Mouse (Mus musculus): ENCODE data around the gene Tyk2. TPM values are rescaled to one million over a fixed set of nuclear protein-coding genes. Genes with fewer than 3 reads are reported as not detected.

The Tyk2 gene
- polyA plus RNA-seq (2012; rRNA removed), result 16.5 and 19.1 TPM in 2 replicates

DNA sequence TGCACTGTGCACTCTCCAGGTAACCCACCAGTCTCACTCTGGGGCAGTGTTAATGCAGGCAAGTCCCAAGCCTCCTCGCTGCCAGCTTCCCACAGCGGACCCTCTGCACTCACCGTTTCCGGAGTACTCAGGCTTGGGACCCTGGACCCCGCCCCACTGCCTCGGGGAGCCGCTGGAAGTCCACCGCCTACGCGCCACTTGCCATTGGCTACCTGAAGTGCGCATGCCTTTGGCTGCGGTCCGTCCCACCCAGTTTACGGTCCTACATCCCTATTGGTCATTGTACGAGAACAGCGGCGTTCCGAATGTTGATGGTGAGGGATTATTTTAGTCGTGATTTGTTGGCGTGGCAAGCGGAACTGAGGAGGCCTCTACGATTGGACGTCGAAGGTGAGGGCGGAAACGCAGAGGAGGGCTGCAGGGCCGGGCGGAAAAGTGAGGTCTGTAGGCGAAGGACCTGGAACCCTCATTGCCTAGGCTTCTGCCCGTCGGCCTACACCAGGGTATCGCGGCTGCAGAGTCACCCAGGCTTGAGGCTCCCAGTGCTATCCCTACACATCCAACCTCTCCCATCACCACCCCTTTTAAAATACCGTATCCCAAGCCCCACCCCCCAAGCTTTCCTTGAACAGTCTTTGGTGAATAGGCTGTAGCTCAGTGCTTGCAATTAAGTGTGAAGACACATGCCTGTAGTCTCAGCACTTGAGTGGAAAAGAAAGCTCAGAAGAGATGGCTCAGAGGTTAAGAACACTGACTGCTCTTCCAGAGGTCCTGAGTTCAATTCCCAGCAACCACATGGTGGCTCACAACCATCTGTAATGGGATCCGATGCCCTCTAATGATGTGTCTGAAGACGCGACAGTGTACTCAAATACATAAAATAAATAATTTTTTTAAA lies at the start of gene Tyk2:
TSS of gene Tyk2 (minus strand) at position 185 of the 898 bp plus-strand sequence.
- DNase-seq (ENCODE audit: extremely low spot score in 1 of 2, low spot score in 1 of 2), result peak; percentile 94 to 96

DNA sequence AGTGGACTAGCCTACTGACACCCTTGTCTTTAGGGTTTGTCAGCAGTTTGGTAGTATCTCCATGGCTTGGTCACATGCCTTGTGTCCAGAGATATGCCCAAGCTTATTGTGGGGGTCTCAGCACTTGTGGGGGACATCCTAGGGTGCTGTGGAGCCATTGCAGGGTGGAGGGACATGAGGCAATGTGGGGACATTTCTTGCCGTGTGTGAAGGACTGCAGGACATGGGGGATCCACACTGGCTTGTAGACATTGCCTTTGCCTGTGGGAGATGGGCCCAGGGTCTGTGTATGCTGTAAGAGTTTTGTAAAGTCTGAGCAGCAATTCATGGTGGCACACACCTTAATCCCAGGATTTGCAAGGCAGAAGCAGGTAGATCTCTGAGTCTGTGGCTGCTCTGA lies 49.8 kb upstream of the Tyk2 start:
- no peak for DNase-seq (ENCODE audit: extremely low spot score in 1 of 2, low spot score in 1 of 2)

DNA sequence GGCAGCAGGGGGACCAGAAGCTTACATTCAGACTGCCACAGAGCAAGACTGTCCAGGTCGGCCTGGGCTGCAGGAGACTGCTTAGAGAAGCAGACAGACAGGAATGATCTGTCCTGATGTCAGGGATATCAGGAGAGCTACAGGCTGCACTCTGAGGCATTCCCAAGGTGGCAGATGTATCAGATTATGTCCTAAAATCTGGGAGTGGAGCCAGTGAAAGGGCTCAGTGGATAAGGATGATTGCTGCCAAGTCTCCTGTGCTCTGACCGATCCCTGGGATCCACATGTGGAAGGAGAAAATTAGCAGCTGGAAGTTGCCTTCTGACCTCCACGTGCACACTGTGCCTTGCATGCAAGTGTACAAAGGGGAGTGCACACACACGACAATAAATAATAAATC lies 49.4 kb upstream of the Tyk2 start:
- no peak for DNase-seq (ENCODE audit: extremely low spot score in 1 of 2, low spot score in 1 of 2)

DNA sequence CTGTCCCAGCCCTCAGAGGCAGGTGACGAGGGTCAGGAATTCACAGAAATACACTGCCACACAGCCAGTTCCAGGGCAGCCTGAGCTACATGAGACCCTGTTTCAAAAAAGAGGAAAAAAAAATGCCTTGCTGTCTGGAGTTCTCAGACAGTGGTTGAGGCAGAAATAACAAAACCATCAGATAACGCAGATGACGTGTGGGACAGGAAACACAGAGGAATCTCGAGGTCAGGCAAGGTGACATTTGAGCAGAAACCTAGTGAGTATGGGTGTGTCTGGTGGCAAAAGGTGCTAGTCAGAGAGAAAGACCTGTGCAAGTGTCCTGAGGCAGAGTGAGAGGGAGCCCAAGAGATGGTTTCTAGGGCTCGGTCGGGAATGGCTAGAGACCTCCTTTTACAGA lies 41.3 kb upstream of the Tyk2 start:
- no peak for DNase-seq (ENCODE audit: extremely low spot score in 1 of 2, low spot score in 1 of 2)

DNA sequence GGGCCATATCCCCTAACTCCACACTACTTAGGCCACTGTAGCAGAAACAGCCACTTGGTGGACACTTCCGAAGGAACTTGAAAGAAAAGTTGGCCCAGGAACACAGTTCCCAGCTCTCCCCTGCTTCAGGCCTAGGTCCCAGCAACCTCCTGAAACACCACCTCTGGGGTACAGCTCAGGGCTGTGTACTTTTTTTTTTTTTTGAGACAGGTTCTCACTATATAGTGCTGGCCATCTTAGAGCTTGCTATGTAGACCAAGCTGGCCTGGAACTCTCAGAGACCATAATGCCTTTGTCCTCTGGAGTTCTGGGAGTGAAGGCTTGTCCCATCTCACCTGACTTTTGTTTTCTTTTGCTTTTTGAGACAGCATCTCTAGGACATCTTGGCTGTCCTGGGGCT lies 38.1 kb upstream of the Tyk2 start:
- no peak for DNase-seq (ENCODE audit: extremely low spot score in 1 of 2, low spot score in 1 of 2)

DNA sequence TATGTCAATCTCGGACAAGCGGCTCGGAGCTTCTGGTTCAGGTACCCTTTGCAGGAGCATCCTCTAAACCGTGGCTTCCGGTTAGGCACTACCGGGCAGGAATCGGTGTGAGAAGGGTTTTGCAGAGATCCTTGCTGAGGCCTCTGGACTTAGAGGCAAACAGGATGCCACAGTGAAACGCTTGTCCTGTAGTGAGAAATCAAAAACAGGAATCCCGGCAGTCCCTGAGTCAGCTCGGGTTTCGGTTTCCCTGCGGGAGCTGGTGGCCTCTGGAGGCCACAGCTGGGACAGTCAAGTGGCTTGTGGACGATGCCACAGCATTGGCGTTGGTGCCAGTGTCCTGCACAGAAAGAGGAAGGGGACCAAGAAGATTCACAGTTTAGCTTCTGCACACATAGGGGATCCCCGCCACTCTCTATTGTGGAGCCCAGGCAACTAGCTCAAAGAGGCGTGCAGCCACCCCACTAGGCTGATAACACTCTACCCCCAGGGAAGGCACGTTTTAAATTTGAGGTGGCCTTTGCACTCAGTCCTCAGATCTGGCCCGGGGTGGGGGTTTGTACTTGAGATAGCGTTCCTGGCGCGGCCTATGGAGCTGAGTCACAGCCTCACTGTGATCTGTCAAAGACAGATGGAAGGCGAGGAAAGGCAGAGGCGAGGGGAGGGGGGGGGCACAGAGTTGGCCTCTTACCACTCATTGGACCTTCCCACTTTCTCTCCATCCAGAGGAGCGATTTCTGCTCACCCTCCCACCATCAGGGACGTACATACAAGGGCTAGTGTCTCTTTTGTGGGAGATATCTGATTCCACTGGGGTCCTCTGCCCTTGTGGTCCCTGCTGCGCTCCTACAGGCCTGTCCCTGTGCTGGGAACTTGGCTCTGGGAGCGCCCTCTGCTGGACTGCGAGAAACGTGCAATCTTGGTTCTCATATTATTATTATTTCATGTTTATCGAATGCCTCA lies 37.4 kb upstream of the Tyk2 start:
- DNase-seq (ENCODE audit: extremely low spot score in 1 of 2, low spot score in 1 of 2), result peak in 1 of 2 experiments; percentile 76

DNA sequence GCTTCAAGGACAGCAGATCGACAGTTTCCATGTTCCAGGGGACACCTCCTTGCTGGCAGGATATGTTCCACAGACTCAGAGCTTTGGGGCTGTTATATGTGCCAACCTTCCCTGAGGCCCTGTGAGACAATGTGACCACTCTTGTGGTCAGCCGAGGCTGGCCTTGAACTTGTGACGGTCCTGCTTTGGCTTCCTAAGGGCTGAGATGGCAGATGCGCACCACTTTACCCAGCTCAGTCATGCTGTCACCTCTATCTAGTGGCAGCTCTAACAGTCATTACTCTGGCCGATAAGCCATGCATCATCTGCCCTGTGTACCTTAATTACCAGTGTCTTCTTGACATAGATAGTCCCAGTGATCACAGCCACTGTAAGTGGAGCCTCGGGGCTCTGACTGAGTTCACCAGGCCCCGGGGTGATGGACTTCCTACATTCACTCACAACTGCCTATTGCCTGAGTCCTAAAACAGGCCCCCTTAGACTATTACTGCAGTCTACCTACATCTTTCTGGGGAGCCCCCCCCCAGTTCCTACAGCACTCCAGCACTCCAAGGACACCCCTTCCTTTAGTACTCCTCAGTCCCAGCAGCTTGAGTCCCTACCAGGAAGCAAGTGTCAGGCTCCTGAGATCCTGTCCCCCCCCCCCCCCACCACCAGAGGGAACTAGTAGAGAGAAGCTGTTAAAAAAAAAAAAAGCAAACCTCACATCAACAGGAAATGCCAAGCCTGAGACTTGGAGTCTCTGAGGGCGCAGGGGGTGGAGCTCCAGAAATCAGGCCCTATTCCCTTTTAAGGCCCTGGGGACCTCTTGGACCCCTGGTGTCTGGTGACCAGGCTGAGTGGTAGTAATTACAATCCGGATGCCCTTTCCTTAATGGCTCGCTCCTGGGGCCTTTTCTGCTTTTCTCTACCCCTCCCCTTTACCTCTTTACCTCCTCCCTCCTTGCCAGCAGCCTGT lies 36.4 kb upstream of the Tyk2 start:
- DNase-seq (ENCODE audit: extremely low spot score in 1 of 2, low spot score in 1 of 2), result no peak

DNA sequence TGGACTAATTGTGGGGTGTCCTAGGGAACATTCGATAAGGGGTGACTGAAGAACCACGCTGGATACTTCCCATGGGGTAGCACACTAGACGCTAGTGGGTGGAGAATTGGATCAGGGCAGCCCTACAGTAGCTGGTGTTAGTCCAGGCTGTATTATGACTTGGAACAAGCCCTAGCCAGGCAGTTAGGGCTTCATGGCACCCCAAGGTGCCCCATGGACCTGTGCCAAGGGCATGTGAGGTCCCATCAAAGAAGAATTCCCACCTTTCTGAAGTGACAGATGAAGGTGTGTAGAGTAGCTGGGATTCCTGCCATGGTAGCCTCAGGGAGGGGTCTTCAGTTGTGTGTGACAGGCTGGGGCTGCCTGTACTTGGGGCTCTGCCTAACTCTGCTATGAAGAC lies 35.5 kb upstream of the Tyk2 start:
- DNase-seq (ENCODE audit: extremely low spot score in 1 of 2, low spot score in 1 of 2), result peak in 1 of 2 experiments; percentile 26

DNA sequence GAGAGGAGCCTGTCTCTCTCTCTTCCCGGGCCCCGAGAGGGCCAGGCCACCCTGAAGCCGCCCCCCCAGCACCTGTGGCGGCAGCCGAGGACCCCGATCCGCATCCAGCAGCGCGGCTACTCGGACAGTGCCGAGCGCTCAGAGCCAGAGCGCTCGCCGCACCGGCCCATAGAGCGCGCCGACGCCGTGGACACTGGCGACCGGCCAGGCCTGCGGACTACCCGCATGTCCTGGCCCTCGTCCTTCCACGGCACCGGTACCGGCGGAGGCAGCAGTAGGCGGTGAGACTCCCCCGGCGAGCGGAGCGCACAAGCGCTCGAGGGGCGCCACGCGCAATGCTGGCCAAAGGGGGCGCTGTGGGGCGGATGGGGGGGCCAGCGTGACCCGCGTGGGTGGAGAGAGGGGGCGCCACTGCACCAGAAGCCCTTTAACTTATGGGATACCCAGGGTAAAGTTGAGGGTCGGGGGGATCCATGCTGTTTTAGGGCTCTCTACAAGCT lies 35.0 kb upstream of the Tyk2 start:
- peak in 1 of 2 experiments; percentile 73 for DNase-seq (ENCODE audit: extremely low spot score in 1 of 2, low spot score in 1 of 2)

DNA sequence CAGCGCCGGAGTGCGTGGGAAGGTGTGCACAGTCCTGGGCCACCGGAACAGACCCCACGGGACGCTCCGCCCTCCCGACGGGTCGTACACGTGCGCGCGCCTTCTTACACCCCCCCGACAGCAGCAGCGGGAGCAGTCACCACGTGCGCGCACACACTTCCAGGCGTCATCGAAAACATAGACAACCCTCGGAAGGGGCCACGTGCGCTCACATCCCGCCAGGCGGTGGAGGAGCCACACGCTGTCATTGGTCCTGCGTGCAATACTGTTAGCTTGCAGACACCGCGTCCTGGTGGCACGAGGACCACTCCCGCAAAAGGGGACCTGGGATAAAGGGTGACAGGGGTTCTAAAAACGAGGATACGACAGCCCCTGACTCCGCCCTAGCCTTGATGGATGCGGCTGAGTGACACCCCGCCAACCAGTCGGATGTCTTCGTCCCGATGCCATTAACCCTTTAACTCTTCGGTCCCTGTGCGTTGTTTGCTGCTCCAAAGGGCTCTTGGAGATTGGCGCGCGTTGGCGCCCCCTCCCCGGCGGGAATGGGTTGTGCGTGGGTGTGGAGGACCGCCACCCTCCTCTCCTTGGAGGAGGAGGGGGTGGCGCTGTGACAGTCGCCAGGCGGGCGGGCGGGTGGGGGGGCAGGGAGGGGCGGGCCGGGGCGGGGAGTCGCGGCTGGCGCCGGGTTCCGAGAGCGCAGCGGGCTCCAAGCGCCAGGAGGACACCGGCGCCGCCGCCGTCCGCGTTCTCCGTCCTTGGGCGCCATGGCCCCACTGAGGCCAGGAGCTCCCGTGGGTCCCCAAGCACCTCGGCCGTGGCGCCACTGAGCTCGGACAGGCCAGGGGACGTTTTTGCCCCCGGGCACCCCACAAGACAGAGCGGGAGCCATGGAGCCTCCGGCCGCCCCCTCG lies 34.3 kb upstream of the Tyk2 start, which contains the start of gene Pde4a:
TSS of gene Pde4a (plus strand) at position 674 of the 911 bp plus-strand sequence.
- DNase-seq (ENCODE audit: extremely low spot score in 1 of 2, low spot score in 1 of 2), result peak; percentile 79 to 84

DNA sequence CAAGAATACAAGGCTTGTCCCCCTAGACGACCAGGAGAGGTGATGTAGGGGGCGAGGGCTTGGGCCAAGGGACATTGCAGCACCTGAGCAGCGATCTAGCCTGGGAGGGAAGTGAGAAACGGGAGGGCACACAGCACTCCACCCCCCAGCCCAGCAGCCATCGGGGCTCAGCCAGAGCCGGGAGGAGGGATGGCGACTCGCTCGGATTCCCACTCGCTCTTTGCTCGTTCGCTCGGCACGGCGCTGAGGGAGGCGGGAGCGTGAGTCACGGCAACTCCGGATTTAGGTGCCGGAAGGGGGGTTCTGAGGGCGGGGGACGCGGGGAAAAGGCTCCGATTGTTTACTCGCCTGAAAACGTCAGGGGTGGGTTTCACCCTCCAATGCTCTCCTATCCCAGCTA lies 33.0 kb upstream of the Tyk2 start:
- DNase-seq (ENCODE audit: extremely low spot score in 1 of 2, low spot score in 1 of 2), result peak; percentile 51 to 86

DNA sequence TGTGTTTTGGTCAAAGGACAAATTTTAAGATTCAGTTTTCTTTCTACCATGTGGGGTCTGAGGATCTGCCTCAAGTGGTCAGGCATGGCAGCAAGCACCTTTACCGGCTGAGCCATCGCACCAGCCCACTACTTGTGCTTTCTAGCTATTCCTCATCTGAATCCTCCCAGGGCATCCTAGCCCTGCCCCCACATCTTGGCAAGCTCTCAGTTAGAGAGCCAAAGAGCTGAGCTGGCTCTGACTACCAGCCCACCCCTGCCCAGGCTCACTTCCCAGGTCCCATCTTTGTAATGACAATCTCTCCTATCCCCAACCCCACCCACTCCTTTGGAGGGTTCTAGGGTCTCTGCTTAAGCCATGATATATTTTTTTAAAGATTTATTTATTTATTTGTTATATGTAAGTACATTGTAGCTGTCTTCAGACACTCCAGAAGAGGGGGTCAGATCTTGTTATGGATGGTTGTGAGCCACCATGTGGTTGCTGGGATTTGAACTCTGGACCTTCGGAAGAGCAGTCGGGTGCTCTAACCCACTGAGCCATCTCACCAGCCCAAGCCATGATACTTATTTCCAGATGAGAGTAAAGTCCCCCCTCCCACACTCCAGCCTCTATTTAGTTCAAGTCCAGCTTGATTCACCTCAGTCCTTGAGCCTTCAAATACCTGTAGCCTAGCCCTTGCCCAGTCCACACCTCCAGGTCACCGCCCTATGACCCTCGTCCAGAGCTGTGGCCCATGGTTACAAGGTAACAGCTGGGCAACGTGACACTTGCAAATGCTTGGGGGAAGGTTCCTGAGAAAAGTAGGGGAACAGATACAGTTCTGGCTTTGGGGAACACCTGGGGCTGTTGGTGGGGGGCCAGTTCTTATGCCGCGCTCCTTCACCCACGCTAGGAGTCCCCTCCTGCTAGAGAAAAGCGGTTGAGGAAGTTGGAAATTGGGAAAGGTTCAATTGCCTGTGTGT lies 32.3 kb upstream of the Tyk2 start:
- peak in 1 of 2 experiments; percentile 60 for DNase-seq (ENCODE audit: extremely low spot score in 1 of 2, low spot score in 1 of 2)

DNA sequence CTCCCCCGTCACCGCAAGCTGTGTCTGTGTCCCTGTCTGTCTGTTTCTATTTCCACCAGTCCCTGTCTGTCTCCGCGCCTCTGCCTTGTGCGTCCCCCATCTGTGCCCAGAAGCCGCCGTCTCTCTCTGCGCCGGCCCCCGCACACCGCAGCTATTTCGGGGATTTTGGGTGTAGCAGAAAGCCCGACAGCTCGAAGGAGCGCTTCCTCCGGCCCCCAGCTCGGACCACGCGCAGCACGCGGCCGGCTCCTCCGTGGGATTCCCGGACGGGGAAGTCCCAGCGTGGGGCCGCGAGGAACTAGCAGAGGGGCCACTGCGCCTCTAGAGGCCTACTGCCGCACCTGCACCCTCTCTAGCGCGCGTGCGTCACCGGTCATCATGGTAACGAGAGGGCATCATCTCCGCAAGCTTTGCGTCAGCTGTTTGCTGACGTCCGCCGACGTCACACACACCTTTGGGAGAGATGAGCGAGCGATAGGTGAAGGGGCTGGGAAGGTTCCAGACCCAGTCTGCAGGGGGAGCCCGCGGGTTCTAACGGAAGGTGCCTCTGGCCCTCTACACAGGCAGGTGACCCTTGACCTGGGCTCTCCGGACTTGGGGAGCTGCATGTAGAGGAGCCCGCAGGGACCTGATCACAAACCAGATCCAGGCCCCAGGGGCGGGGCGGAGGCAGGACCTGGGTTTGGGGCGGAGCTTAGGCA lies 30.3 kb upstream of the Tyk2 start:
- DNase-seq (ENCODE audit: extremely low spot score in 1 of 2, low spot score in 1 of 2), result peak; percentile 91 to 97

DNA sequence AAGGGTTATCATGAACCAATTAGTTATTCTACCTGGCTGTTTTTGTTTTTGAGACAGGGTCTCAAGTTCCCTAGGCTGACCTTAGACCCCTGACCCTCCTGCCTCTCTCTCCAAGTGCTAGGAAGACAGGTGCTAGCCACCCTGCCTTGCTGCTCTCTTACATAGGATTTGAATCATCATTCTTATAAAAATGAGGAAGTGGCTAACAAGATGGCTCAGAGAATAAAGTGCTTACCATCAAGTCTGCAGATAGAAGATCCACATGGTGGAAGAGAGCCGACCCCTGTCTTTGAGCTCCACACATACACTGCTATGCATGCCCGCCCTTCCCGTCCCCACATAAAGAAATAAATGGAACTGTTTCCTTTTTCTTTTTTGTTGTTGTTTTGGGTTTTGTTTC lies 23.7 kb upstream of the Tyk2 start:
- no peak for DNase-seq (ENCODE audit: extremely low spot score in 1 of 2, low spot score in 1 of 2)

DNA sequence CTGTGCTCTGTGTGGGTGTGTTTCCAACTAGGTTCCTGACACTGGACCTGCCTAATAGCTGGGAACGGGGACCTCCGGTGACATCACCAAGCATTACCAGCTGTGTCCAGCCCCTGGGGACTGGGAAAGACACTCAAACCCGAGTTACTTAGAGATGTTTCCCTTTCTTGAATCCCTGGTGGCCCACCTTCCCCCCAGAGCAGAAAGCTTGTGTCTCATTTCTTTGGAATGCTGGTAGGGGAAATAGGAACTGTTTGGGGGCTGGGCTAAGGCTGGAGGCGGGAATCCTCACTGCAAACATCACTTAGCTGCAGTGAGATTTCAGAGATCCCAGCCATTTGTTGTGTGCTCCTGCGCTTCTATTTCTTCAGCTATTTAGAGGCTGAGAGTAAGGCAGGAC lies 22.8 kb upstream of the Tyk2 start:
- DNase-seq (ENCODE audit: extremely low spot score in 1 of 2, low spot score in 1 of 2), result peak in 1 of 2 experiments; percentile 53

DNA sequence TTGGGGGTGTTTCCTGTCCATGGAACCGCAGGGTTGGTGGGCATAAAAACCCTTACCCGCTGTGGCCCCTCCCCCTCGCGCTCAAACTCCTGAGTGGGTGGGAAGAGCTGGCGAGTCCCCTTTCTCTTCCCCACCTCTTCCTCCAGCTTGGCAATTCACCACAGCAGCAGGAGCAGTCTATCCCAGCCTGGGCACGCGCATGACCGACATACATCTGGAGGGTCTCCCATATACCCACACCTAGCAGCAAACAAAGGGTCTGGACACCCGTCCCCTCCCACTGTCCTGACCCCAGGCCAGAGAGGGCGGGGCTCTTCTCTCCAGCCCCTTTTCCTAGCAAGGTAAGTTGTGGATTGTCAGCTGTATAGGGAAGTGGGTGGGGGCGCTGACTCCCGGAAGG lies 22.3 kb upstream of the Tyk2 start:
- DNase-seq (ENCODE audit: extremely low spot score in 1 of 2, low spot score in 1 of 2), result peak in 1 of 2 experiments; percentile 33

DNA sequence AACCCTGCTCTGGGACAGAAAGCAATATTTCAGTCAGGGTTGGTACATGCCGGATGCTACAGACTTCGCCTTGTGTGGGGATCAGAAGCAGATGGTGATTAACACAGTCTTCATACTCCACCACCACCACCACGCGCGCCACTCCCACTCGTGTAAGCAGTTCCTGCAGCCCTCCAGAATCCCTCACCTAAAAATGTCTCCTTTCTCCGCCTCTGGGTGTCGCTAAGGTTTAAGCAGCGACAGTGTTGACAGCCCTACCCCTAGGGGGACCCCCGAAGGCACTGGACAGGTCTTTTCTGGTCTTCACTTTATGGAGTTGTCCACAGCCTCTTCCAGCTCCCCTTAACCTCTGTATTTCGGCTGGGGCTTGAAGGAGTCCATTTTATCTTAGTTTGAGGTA lies 21.7 kb upstream of the Tyk2 start:
- peak; percentile 67 to 84 for DNase-seq (ENCODE audit: extremely low spot score in 1 of 2, low spot score in 1 of 2)
